ENCODE assay signal across 9 mouse cellular contexts in the genomic region with DNA sequence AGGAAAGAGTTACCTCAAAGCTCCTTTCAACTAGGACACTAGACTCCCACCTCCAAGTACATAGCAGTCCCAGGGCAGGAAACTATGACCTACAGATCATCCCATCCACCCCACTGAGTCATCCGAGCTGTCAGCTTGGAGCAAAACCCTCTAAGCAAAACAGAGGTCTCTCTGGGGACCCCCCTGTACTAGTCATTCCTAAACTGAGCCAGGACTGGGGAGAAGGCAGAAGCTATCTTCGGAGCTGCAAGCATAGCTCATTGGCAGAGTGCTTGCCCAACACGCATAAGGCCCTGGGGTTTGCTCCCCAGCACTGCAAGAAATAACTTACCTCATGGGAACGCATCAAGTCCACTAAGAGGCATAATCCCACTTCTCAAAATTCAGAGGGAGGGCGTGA. TPM values are rescaled to one million over a fixed set of nuclear protein-coding genes. Genes with fewer than 3 reads are reported as not detected.
DNase-seq lines count a peak whose midpoint lies in the region; ATAC-seq and TF ChIP-seq lines count a peak whose summit lies in the region.
"Had no signal": no experiment of that assay in that cellular context is flagged by ENCODE, and none has a peak within 500 bp of the region (broad histone marks: within the 10 kb centered on the region; RNA-seq: fewer than 3 reads in every experiment).

No protein-coding gene starts in this region.

- in situ Hi-C loops in CH12.LX (cut with MboI; ENCODE audit: low pct_ligation_motif_present, low pct_unique_long_range_greater_than_20kb, low sequenced_read_pairs), result loop anchor here (5.0 kb wide), 1 partner anchor 33 kb away; no protein-coding TSS in a partner anchor

- peaks cover 20% of the 10 kb centered on the region for H3K36me3 ChIP-seq in hindbrain, embryonic 11.5 days (ENCODE audit: control insufficient read depth, insufficient read depth, low read length)
- peaks cover 27% of the 10 kb centered on the region for H3K36me3 ChIP-seq in hindbrain, embryonic 16.5 days (ENCODE audit: control insufficient read depth, insufficient read depth, low read length)
- peaks cover 42 to 58% of the 10 kb centered on the region in 2 experiments for H3K36me3 ChIP-seq in CH12.LX (replicated peaks in 1 of 2; ENCODE audit: control insufficient read depth in 1 of 2, insufficient read depth in 1 of 2, low read length in 1 of 2)
- H3K36me3 ChIP-seq in hindbrain, embryonic 14.5 days (replicated peaks; ENCODE audit: control insufficient read depth, insufficient read depth), result peaks cover 45% of the 10 kb centered on the region

- 0 out of 2 replicates have a peak overlapping the region, but pooled peaks have one; percentile 92 for H3K4me2 ChIP-seq in hindbrain, embryonic 11.5 days (replicated peaks; ENCODE audit: low read depth, low read length)
- H3K4me2 ChIP-seq in hindbrain, embryonic 16.5 days (ENCODE audit: low read length), result no peak overlapping the region
- peak overlapping the region; percentile 83 for H3K4me2 ChIP-seq in CH12.LX (ENCODE audit: insufficient read depth, low read depth, poor library complexity, severe bottlenecking)
- H3K4me2 ChIP-seq in hindbrain, embryonic 14.5 days (replicated peaks), result peak overlapping the region; percentile 83; the same call in 1 of the 2 replicates

- H3K27ac ChIP-seq in hindbrain, embryonic 11.5 days (ENCODE audit: low read depth, low read length), result no peak overlapping the region
- H3K27ac ChIP-seq in hindbrain, embryonic 16.5 days (ENCODE audit: low read depth, low read length), result no peak overlapping the region
- peak overlapping the region; percentile 76 for H3K27ac ChIP-seq in CH12.LX (ENCODE audit: insufficient read depth, low read depth)
- H3K27ac ChIP-seq in brown adipose tissue, adult 24 weeks (replicated peaks; ENCODE audit: low read depth, low read length), result peak overlapping the region; percentile 68
- H3K27ac ChIP-seq in hindbrain, embryonic 14.5 days, result no peak overlapping the region
- H3K27ac ChIP-seq: heart, adult 2 months; kidney, postnatal 0 days had no signal

- no peak overlapping the region for H3K9ac ChIP-seq in hindbrain, embryonic 11.5 days (ENCODE audit: low read depth, low read length)
- no peak overlapping the region for H3K9ac ChIP-seq in hindbrain, embryonic 16.5 days (ENCODE audit: low read depth, low read length)
- peak overlapping the region; percentile 89; the same call in 1 of the 2 replicates for H3K9ac ChIP-seq in CH12.LX (ENCODE audit: insufficient read depth, low read depth)
- no peak overlapping the region for H3K9ac ChIP-seq in hindbrain, embryonic 14.5 days

- no peak overlapping the region for H3K4me3 ChIP-seq in hindbrain, embryonic 11.5 days (ENCODE audit: low read depth, low read length)
- no peak overlapping the region for H3K4me3 ChIP-seq in hindbrain, embryonic 16.5 days (ENCODE audit: low read length)
- H3K4me3 ChIP-seq in CH12.LX (replicated peaks in 1 of 3; ENCODE audit: low read depth in 2 of 3, low read length in 2 of 3, poor library complexity in 1 of 3), result peak overlapping the region in 2 of 3 experiments; percentile 78 to 82
- H3K4me3 ChIP-seq in brown adipose tissue, adult 24 weeks (ENCODE audit: insufficient read depth, low read depth, low read length), result peak overlapping the region; percentile 27
- no peak overlapping the region for H3K4me3 ChIP-seq in hindbrain, embryonic 14.5 days (replicated peaks; ENCODE audit: low read length)
- H3K4me3 ChIP-seq: heart, adult 2 months had no signal

- peak; percentile 87 for TF ChIP-seq EP300 in CH12.LX (IDR thresholded peaks at IDR 0.05; ENCODE audit: low read length)

- TF ChIP-seq POLR2A in CH12.LX (IDR thresholded peaks at IDR 0.05; ENCODE audit: low read depth, low read length), result no peak; the same call in 1 of the 2 replicates

- 87% methylated on average over 5 of the region's 5 CpGs for WGBS in hindbrain, embryonic 11.5 days
- WGBS in hindbrain, embryonic 16.5 days, result 79% methylated on average over 5 of the region's 5 CpGs
- 79% methylated on average over 5 of the region's 5 CpGs for WGBS in hindbrain, embryonic 14.5 days

- no peaks in the 10 kb centered on the region for H3K27me3 ChIP-seq in hindbrain, embryonic 11.5 days (ENCODE audit: control insufficient read depth, insufficient read depth, low read length)
- H3K27me3 ChIP-seq in hindbrain, embryonic 16.5 days (replicated peaks; ENCODE audit: control insufficient read depth, insufficient read depth, low read length), result no peaks in the 10 kb centered on the region
- H3K27me3 ChIP-seq in CH12.LX (replicated peaks), result no peaks in the 10 kb centered on the region
- H3K27me3 ChIP-seq in hindbrain, embryonic 14.5 days (ENCODE audit: control insufficient read depth, insufficient read depth, low read length), result no peaks in the 10 kb centered on the region

- peaks cover 10% of the 10 kb centered on the region for H3K4me1 ChIP-seq in hindbrain, embryonic 11.5 days (replicated peaks; ENCODE audit: control insufficient read depth, insufficient read depth, low read length)
- peaks cover 26% of the 10 kb centered on the region for H3K4me1 ChIP-seq in hindbrain, embryonic 16.5 days (ENCODE audit: control insufficient read depth, insufficient read depth, low read depth, low read length)
- H3K4me1 ChIP-seq in CH12.LX (ENCODE audit: control insufficient read depth in 1 of 2, insufficient read depth in 2 of 2), result peaks cover 7 to 39% of the 10 kb centered on the region in 2 experiments
- H3K4me1 ChIP-seq in brown adipose tissue, adult 24 weeks (ENCODE audit: control insufficient read depth, insufficient read depth, insufficient read length, low read length), result peaks cover 18% of the 10 kb centered on the region
- H3K4me1 ChIP-seq in hindbrain, embryonic 14.5 days (replicated peaks; ENCODE audit: control insufficient read depth, insufficient read depth, low read length), result peaks cover 26% of the 10 kb centered on the region

- no peaks in the 10 kb centered on the region for H3K9me3 ChIP-seq in hindbrain, embryonic 11.5 days (ENCODE audit: control insufficient read depth, low read length)
- H3K9me3 ChIP-seq in hindbrain, embryonic 16.5 days (ENCODE audit: control insufficient read depth, low read length), result no peaks in the 10 kb centered on the region
- no peaks in the 10 kb centered on the region for H3K9me3 ChIP-seq in CH12.LX (replicated peaks; ENCODE audit: low read length)
- no peaks in the 10 kb centered on the region for H3K9me3 ChIP-seq in hindbrain, embryonic 14.5 days (ENCODE audit: control insufficient read depth, low read length)

- no peak for DNase-seq in hindbrain, embryonic 11.5 days (ENCODE audit: low spot score)
- DNase-seq in CH12.LX (ENCODE audit: extremely low read depth), result peak; percentile 95
- no peak for DNase-seq in hindbrain, embryonic 14.5 days (ENCODE audit: low spot score)
- no peak for DNase-seq in cerebellum, postnatal 10 days
- no peak for DNase-seq in layer of hippocampus, adult 9-10 months (ENCODE audit: low spot score)

- peak; percentile 7; the same call in 1 of the 2 replicates for TF ChIP-seq RAD21 in CH12.LX (IDR thresholded peaks at IDR 0.05; ENCODE audit: low read depth, low read length)

- no peak for ATAC-seq in hindbrain, embryonic 11.5 days (ENCODE audit: low FRiP score)
- no peak for ATAC-seq in hindbrain, embryonic 16.5 days
- ATAC-seq in hindbrain, embryonic 14.5 days (ENCODE audit: low FRiP score), result no peak

- TF ChIP-seq CTCF in CH12.LX (conservative IDR thresholded peaks at IDR 0.05 in 1 of 2, IDR thresholded peaks at IDR 0.05 in 1 of 2; ENCODE audit: low read depth in 2 of 2, low read length in 2 of 2), result no peak

- dilution Hi-C loops in CH12.LX (cut with MboI; ENCODE audit: extremely low pct_ligation_motif_present, extremely low pct_unique_long_range_greater_than_20kb, low sequenced_read_pairs), result no loop called here

- H3K79me2 ChIP-seq in CH12.LX (replicated peaks; ENCODE audit: control insufficient read depth, extremely low read depth, insufficient read depth, poor library complexity, severe bottlenecking), result peaks cover 41% of the 10 kb centered on the region

RNA-seq across cellular contexts. Expression of a gene that starts 3.4 kb away (rescaled TPM):
- 259 and 306 TPM in 2 replicates for polyA plus RNA-seq in hindbrain, embryonic 11.5 days (2014; fragmentation: Nextera tagmentation; extraction: Ambion mirVana)
- 215 and 253 TPM in 2 replicates for polyA plus RNA-seq in hindbrain, embryonic 16.5 days (2015; fragmentation: Nextera tagmentation; extraction: Ambion mirVana)
- 246 and 263 TPM in 2 replicates for total RNA-seq in CH12.LX (2012; rRNA removed)
- 245 and 277 TPM in 2 replicates for total RNA-seq in CH12.LX (2014; rRNA removed)
- 196 and 213 TPM in 2 replicates for polyA plus RNA-seq in CH12.LX (2012; ENCODE audit: insufficient read length, low read depth)
- polyA plus RNA-seq in brown adipose tissue, adult 24 weeks (2012; ENCODE audit: insufficient read depth, insufficient read length, missing spikeins), result 2,639 and 2,906 TPM in 2 replicates
- 224 and 244 TPM in 2 replicates for polyA plus RNA-seq in hindbrain, embryonic 14.5 days (2014; fragmentation: Nextera tagmentation; extraction: Ambion mirVana)

RNA-seq across cellular contexts. Expression of a gene that starts 21.0 kb away (rescaled TPM):
- 2.6 and 2.8 TPM in 2 replicates for polyA plus RNA-seq in hindbrain, embryonic 11.5 days (2014; fragmentation: Nextera tagmentation; extraction: Ambion mirVana)
- polyA plus RNA-seq in hindbrain, embryonic 16.5 days (2015; fragmentation: Nextera tagmentation; extraction: Ambion mirVana), result 2.2 and 2.5 TPM in 2 replicates
- total RNA-seq in CH12.LX (2012; rRNA removed) (1.3 and 1.8 TPM in 2 replicates), CH12.LX (2014; rRNA removed) (0.51 and 0.70 TPM in 2 replicates)
- 6.4 and 12.8 TPM in 2 replicates for polyA plus RNA-seq in CH12.LX (2012; ENCODE audit: insufficient read length, low read depth)
- polyA plus RNA-seq in brown adipose tissue, adult 24 weeks (2012; ENCODE audit: insufficient read depth, insufficient read length, missing spikeins), result 28.0 and 35.4 TPM in 2 replicates
- 2.0 and 2.7 TPM in 2 replicates for polyA plus RNA-seq in hindbrain, embryonic 14.5 days (2014; fragmentation: Nextera tagmentation; extraction: Ambion mirVana)

RNA-seq across cellular contexts. Expression of a gene that starts 50.3 kb away (rescaled TPM):
- polyA plus RNA-seq in hindbrain, embryonic 11.5 days (2014; fragmentation: Nextera tagmentation; extraction: Ambion mirVana), result 17.4 and 17.8 TPM in 2 replicates
- polyA plus RNA-seq in hindbrain, embryonic 16.5 days (2015; fragmentation: Nextera tagmentation; extraction: Ambion mirVana), result 72.6 and 85.0 TPM in 2 replicates
- total RNA-seq in CH12.LX (2012; rRNA removed), result 80.2 and 91.6 TPM in 2 replicates
- total RNA-seq in CH12.LX (2014; rRNA removed), result 75.9 and 87.8 TPM in 2 replicates
- 77.7 and 81.2 TPM in 2 replicates for polyA plus RNA-seq in CH12.LX (2012; ENCODE audit: insufficient read length, low read depth)
- 7.7 and 8.4 TPM in 2 replicates for polyA plus RNA-seq in brown adipose tissue, adult 24 weeks (2012; ENCODE audit: insufficient read depth, insufficient read length, missing spikeins)
- polyA plus RNA-seq in hindbrain, embryonic 14.5 days (2014; fragmentation: Nextera tagmentation; extraction: Ambion mirVana), result 47.2 and 53.3 TPM in 2 replicates

RNA-seq across cellular contexts. Expression of a gene that starts 51.8 kb away (rescaled TPM):
- 13.8 and 14.9 TPM in 2 replicates for polyA plus RNA-seq in hindbrain, embryonic 11.5 days (2014; fragmentation: Nextera tagmentation; extraction: Ambion mirVana)
- 9.1 and 10.4 TPM in 2 replicates for polyA plus RNA-seq in hindbrain, embryonic 16.5 days (2015; fragmentation: Nextera tagmentation; extraction: Ambion mirVana)
- total RNA-seq in CH12.LX (2012; rRNA removed), result 19.5 and 24.1 TPM in 2 replicates
- total RNA-seq in CH12.LX (2014; rRNA removed), result 12.8 and 13.7 TPM in 2 replicates
- polyA plus RNA-seq in CH12.LX (2012; ENCODE audit: insufficient read length, low read depth), result 9.8 and 10.1 TPM in 2 replicates
- polyA plus RNA-seq in brown adipose tissue, adult 24 weeks (2012; ENCODE audit: insufficient read depth, insufficient read length, missing spikeins), result 2.5 and 3.4 TPM in 2 replicates
- 15.6 and 17.7 TPM in 2 replicates for polyA plus RNA-seq in hindbrain, embryonic 14.5 days (2014; fragmentation: Nextera tagmentation; extraction: Ambion mirVana)

Comparison
In these comparisons a context has a peak if more than half of its experiments do, and no peak if none do; other contexts are left out.
1. H3K27ac ChIP-seq: peak in CH12.LX (single experiment) and brown adipose tissue, adult 24 weeks (single experiment); none in hindbrain, embryonic 11.5 days (single experiment), hindbrain, embryonic 16.5 days (single experiment) and hindbrain, embryonic 14.5 days (single experiment).
2. H3K4me3 ChIP-seq: peak in CH12.LX (2 of 3) and brown adipose tissue, adult 24 weeks (single experiment); none in hindbrain, embryonic 11.5 days (single experiment), hindbrain, embryonic 16.5 days (single experiment) and hindbrain, embryonic 14.5 days (single experiment).